Mouse (Mus musculus): ENCODE results near the gene Tom1.

Tom1 gene

DNA sequence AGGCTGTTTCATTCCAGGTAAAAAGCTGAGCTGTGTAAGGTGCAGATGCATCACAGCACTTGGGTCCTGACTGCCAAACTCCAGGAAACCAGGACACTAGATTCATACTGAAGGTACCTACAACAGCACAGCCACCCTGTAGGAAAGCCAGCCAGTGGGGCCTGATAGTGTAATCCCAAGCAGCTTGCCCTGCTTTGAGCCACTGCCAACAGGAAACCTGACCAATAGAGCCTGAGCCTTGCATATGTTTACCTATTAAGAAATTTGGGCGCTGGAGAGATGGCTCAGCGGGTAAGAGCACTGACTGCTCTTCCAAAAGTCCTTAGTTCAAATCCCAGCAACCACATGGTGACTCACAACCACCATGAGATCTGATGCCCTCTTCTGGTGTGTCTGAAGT lies 8.7 kb downstream of the Tom1 start:
- DNase-seq (ENCODE audit: low spot score in 2 of 2), result no peak

GRCm38 (mm10) chr8:75042974-75043373 lies 9.5 kb downstream of the Tom1 start:
- DNase-seq (ENCODE audit: low spot score in 2 of 2), result no peak

- no peak for DNase-seq (ENCODE audit: low spot score in 2 of 2)
These were observed 12.8 kb downstream of the Tom1 start for GRCm38 (mm10) chr8:75046303-75046702.

DNA sequence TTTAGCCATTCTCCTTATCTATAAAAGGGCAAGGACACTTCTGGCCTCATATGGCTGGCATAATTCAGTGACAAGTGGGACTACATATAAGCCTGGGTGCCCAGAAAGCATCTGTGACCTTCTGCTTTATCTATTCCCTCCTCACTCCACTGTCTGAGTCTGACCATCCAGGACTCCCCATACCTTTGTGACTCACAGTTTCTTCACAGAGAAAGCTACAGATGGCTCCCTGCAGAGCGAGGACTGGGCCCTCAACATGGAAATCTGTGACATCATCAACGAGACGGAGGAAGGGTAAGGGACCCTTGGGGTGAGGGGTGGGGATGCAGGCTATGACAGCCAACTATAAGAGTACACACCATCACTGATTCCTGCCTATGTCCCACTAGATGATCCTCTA lies 14.3 kb downstream of the Tom1 start:
- no peak for DNase-seq (ENCODE audit: low spot score in 2 of 2)

GRCm38 (mm10) chr8:75053342-75053741 lies 19.8 kb downstream of the Tom1 start:
- DNase-seq (ENCODE audit: low spot score in 2 of 2), result no peak

DNA sequence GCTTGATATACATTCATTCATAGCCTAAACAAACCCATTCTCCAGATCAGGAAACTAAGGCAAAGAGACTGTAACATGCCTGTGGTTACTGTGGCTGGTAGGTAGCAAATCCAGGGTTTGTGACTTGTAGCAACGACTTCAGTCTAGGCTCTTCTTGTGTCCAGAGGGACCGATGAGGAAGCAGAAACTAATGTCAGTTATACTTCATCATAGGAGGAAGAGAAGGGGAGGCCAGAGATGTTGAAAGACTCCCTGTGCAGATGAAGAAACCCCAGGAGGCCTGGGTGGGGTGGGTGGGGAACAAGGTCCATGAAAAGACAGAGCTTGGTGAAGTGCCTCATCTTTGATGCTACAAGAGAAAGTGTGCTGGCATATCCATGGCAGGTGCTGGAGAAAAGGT lies 22.2 kb downstream of the Tom1 start:
- no peak for DNase-seq (ENCODE audit: low spot score in 2 of 2)

GRCm38 (mm10) chr8:75060022-75060421 lies 26.5 kb downstream of the Tom1 start:
- no peak for DNase-seq (ENCODE audit: low spot score in 2 of 2)

GRCm38 (mm10) chr8:75060815-75061214 lies 27.3 kb downstream of the Tom1 start:
- no peak for DNase-seq (ENCODE audit: low spot score in 2 of 2)

DNA sequence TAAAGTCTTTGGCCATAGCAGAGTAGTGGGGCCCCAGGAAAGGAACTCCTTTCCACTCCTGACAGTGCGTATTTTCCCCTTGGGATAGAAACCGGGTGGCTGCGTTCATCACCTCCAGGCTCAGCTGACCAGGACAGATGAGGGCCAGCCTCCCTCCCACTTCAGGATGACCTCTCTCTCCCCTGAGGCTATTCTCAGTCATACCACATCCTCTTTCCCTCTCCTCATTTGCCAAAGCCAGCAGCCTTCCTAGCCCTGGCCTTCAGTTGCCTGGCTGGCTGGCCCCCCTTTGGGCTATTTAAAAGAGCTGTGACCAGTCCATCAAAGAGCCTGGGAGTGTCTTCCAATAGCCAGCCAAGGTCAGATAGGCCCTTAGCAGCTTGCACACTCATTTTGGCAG lies 29.8 kb downstream of the Tom1 start:
- no peak for DNase-seq (ENCODE audit: low spot score in 2 of 2)

- DNase-seq (ENCODE audit: low spot score in 2 of 2), result peak; percentile 14 to 15
These were observed 31.3 kb downstream of the Tom1 start for GRCm38 (mm10) chr8:75064790-75065189.

- DNase-seq (ENCODE audit: low spot score in 2 of 2), result no peak
These were observed 33.8 kb downstream of the Tom1 start for GRCm38 (mm10) chr8:75067287-75067686.

- no peak for DNase-seq (ENCODE audit: low spot score in 2 of 2)
These were observed 36.8 kb downstream of the Tom1 start for GRCm38 (mm10) chr8:75070297-75070696.

GRCm38 (mm10) chr8:75071627-75072346 lies 38.3 kb downstream of the Tom1 start:
- DNase-seq (ENCODE audit: low spot score in 2 of 2), result peak; percentile 86 to 87

- no peak for DNase-seq (ENCODE audit: low spot score in 2 of 2)
These were observed 41.4 kb downstream of the Tom1 start for GRCm38 (mm10) chr8:75074876-75075275.

GRCm38 (mm10) chr8:75078215-75078614 lies 44.7 kb downstream of the Tom1 start:
- DNase-seq (ENCODE audit: low spot score in 2 of 2), result no peak

DNA sequence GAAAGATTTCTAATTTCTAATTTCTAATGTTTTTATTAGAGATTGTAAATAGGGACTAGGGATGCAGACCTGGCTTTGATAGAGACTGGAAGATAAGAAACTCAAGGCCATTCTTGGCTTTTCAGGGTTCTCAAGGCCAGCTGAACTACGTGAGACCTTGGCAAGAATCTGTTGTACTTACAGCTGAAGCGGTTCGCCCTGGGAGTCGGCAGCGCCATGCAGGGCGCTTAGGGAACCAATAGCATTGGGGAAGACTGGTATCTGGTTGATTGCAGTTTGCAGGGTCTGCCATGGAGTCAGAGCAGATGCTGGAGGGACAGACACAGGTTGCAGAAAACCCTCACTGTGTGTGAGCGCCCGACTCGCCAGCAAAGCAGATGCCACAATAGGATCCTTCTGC lies 45.3 kb downstream of the Tom1 start:
- DNase-seq (ENCODE audit: low spot score in 2 of 2), result no peak

DNA sequence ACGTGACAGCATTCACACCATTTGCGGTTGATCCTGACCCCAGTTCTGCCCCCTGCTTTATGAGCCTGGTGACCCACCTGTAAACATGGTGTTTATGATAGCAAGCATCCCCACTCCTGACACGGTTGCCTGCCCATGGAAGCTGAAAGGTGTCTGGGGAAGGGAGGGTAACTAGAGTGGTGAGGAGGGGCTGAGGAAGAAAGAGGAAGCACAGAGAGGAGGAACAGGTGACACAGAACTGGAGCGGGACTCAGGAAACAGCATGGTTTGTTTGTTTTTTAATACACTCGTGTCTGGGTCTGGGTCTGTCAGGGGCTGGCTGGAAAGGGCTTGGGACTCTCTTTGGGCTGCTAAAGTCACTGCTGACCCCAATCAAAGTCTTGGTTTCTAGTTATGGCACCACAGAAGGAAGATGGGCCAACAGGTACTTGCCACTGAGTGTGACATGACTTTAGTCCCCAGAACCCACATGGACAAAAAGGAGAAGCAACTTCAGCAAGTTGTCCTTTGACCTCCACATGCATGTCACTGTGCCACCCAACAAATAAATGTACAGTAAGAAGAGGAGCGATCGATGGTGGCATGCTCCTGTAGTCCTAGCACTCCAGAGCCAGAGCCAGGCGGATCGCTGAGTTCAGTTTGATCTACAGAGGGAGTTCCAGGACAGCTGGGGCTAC lies 48.0 kb downstream of the Tom1 start:
- no peak for DNase-seq (ENCODE audit: low spot score in 2 of 2)

DNA sequence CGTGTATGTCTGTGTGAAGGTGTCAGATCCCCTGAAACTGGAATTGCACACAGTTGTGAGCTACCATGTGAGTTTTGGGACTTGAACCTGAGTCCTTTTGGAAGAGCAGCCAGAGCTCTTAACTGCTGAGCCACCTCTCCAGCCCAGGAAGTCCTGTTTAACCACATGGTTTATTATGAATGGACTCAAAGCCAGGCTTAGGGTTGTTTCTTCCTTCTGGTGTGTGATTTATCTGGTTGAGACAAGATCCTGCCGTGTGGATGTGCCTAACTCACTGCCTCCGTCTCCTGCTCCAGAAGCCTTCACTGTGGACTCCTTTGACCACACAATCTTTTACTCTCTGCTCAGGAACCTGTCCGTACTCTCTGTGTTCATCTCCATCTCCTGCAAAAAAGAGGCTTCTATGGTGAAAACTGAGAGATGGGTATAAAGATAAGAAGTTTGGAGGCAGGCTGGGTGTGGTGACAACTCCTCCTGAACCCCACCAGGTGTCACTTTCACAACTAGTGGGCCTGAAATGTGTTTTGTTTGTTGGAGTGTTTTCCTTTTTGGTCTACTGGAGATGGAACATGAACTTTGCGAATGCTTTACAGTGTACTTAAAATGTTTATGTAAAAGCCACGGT lies 48.8 kb downstream of the Tom1 start:
- DNase-seq (ENCODE audit: low spot score in 2 of 2), result no peak

DNA sequence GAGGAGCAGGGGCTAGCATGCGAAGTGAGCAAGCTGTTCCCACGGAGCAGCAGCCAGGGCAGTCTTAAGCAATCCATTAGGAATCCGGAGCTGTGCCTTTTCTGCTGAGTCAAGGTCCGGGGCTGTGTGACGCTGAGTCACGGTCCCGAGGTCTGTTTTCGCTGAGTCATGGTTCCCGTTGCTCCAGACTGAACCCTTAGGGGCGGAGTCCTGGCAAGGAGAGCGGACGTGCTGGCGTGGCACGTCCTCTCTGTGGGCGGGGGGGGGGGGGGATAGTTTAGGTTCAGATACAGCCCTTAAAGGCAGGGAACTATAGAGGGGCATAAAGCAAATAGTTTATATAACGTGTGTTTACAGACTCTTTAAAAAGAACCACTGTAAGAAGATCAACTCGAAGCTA lies 50.3 kb downstream of the Tom1 start:
- DNase-seq (ENCODE audit: low spot score in 2 of 2), result peak; percentile 77 to 84

GRCm38 (mm10) chr8:75084382-75085064 lies 51.0 kb downstream of the Tom1 start:
- no peak for DNase-seq (ENCODE audit: low spot score in 2 of 2)

- DNase-seq (ENCODE audit: low spot score in 2 of 2), result no peak
These were observed 52.5 kb downstream of the Tom1 start for GRCm38 (mm10) chr8:75086002-75086401.

GRCm38 (mm10) chr8:75087127-75087526 lies 53.6 kb downstream of the Tom1 start:
- DNase-seq (ENCODE audit: low spot score in 2 of 2), result no peak

All from right cerebral cortex, adult 2 months (tissue).